Mouse (Mus musculus) 416B (cell line): Measurements from ENCODE around the gene Olfr18.
"Not testable (repeated sequence)": the region's sequence is repeated elsewhere in the genome, so short reads cannot be mapped to it uniquely, and the experiment has no call there.

Experiments used
- DNase-seq: peaks from one replicate; pipeline ENCODE4 v3.0.0; 2011; ENCODE audit warnings: low read depth

Gene Olfr18

GRCm38 (mm10) chr9:20335994-20336393, at the start of gene Olfr18:
Gene Olfr18, minus strand, starts transcription at chr9:20336094.
- DNase-seq, result no peak

- DNase-seq, result no peak
These were observed 49.4 kb upstream of the Olfr18 start for GRCm38 (mm10) chr9:20385343-20385703.

- peak; percentile 93 for DNase-seq
These were observed 48.8 kb upstream of the Olfr18 start, which contains the start of gene Zfp560 for GRCm38 (mm10) chr9:20384532-20385342. Gene Zfp560, minus strand, starts transcription at chr9:20385177.

- peak; percentile 4 for DNase-seq
These were observed 47.8 kb upstream of the Olfr18 start for GRCm38 (mm10) chr9:20383659-20384058.

GRCm38 (mm10) chr9:20374712-20375111, 38.8 kb upstream of the Olfr18 start:
- no peak for DNase-seq

GRCm38 (mm10) chr9:20367311-20367710, 31.4 kb upstream of the Olfr18 start:
- DNase-seq, result no peak

- no peak for DNase-seq
These were observed 12.6 kb upstream of the Olfr18 start for GRCm38 (mm10) chr9:20348501-20348900.

- no peak for DNase-seq
These were observed 37.7 kb downstream of the Olfr18 start, which contains the start of gene Olfr873 for GRCm38 (mm10) chr9:20298232-20298631. Gene Olfr873, plus strand, starts transcription at chr9:20298532.

GRCm38 (mm10) chr9:20295562-20295961, 40.3 kb downstream of the Olfr18 start:
- not testable (repeated sequence) for DNase-seq

GRCm38 (mm10) chr9:20282051-20282450, 53.8 kb downstream of the Olfr18 start, which contains the start of gene Olfr39:
Gene Olfr39, plus strand, starts transcription at chr9:20282351.
- no peak for DNase-seq
